8 mouse cellular contexts compared by ENCODE assay signal in the genomic region with DNA sequence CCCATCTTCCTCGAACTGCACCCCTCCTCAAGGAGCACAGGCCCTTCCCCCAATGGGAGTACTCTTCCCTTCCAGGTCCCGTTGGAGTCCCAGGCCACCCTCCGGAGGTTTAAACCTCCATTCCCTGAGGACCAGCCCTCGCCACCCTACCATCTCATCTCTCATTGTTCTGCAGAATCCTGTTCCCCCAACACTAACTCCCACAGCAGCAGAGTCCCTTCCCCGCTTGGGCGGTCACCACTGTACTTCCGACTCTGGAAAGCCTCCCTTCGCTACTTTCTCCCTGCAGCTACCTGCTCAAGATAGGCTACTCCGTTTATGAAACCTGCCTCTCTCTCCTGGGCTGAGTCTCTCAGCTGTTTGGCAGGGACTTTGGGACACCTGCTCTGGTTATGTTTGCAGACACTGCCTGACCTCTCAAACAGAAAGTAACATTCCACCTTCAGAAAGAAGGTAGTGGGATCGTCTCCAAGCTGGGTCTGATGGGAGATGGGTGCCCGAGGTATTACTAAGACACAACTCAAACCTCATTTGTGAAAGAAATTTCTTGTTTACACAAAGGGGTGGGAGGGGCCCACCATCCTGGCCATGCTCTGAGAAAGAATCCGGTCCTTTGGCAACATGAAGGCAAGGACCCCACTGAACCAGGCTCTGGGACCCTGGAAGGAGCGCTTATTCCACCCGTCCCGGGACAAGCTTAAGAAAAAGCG. TPM values are rescaled to one million over a fixed set of nuclear protein-coding genes. Genes with fewer than 3 reads are reported as not detected.
DNase-seq lines count a peak whose midpoint lies in the region; ATAC-seq and TF ChIP-seq lines count a peak whose summit lies in the region.

No protein-coding gene starts in this region.

- H3K9me3 ChIP-seq in heart, embryonic 14.5 days (ENCODE audit: control insufficient read depth, low read length) = no peaks in the 10 kb centered on the region
- H3K9me3 ChIP-seq in limb, embryonic 14.5 days (ENCODE audit: control insufficient read depth, low read length) = no peaks in the 10 kb centered on the region
- H3K9me3 ChIP-seq in neural tube, embryonic 14.5 days (ENCODE audit: control insufficient read depth, low read length) = no peaks in the 10 kb centered on the region

- H3K9ac ChIP-seq in heart, embryonic 14.5 days (ENCODE audit: low read length) = peak overlapping the region; percentile 76
- 0 out of 2 replicates have a peak overlapping the region, but pooled peaks have one; percentile 54 for H3K9ac ChIP-seq in limb, embryonic 14.5 days (ENCODE audit: low read depth, low read length, severe bottlenecking)
- H3K9ac ChIP-seq in neural tube, embryonic 14.5 days (replicated peaks; ENCODE audit: low read depth, low read length) = peak overlapping the region; percentile 88; the same call in 1 of the 2 replicates

- no peak for TF ChIP-seq POLR2A in limb, embryonic 14.5 days (IDR thresholded peaks at IDR 0.05; ENCODE audit: borderline replicate concordance, extremely low read depth, insufficient read depth, insufficient read length)

- peak overlapping the region; percentile 89 for H3K4me2 ChIP-seq in heart, embryonic 14.5 days (ENCODE audit: low read length)
- H3K4me2 ChIP-seq in limb, embryonic 14.5 days (replicated peaks; ENCODE audit: low read depth, low read length, severe bottlenecking) = peak overlapping the region; percentile 94
- H3K4me2 ChIP-seq in neural tube, embryonic 14.5 days (ENCODE audit: low read depth, low read length) = peak overlapping the region; percentile 92

- 7% methylated on average over 16 of the region's 16 CpGs for WGBS in heart, embryonic 14.5 days
- 9% methylated on average over 16 of the region's 16 CpGs for WGBS in limb, embryonic 14.5 days
- WGBS in neural tube, embryonic 14.5 days = 6% methylated on average over 16 of the region's 16 CpGs

- DNase-seq in retina, postnatal 1 day = peak; percentile 20
- DNase-seq in retina, embryonic 14.5 days (ENCODE audit: low spot score) = no peak
- DNase-seq in limb, embryonic 14.5 days (ENCODE audit: low spot score) = no peak
- DNase-seq in cerebellum, adult 18-20 months = no peak
- no peak for DNase-seq in thymus, postnatal 10 days (ENCODE audit: low spot score in 2 of 2)

- no peak for ATAC-seq in heart, embryonic 14.5 days (ENCODE audit: insufficient number of reproducible peaks, insufficient read depth, low FRiP score, low read depth)
- no peak for ATAC-seq in limb, embryonic 14.5 days (ENCODE audit: low FRiP score, low read depth)
- ATAC-seq in neural tube, embryonic 14.5 days (ENCODE audit: low read depth) = no peak
- no peak for ATAC-seq in megakaryocyte-erythroid progenitor cell, adult 5-6 weeks (replicated peaks; ENCODE audit: low FRiP score, low TSS enrichment, poor library complexity, severe bottlenecking)

- no peaks in the 10 kb centered on the region for H3K27me3 ChIP-seq in heart, embryonic 14.5 days (ENCODE audit: control insufficient read depth, insufficient read depth, low read length)
- H3K27me3 ChIP-seq in limb, embryonic 14.5 days (ENCODE audit: control insufficient read depth, insufficient read depth, low read length) = peaks cover 52% of the 10 kb centered on the region
- no peaks in the 10 kb centered on the region for H3K27me3 ChIP-seq in neural tube, embryonic 14.5 days (ENCODE audit: control insufficient read depth, insufficient read depth, low read length)

- H3K4me1 ChIP-seq in heart, embryonic 14.5 days (ENCODE audit: control insufficient read depth in 2 of 2, insufficient read depth in 2 of 2, low read length in 2 of 2) = peaks cover 7 to 15% of the 10 kb centered on the region in 2 experiments; a peak in 2 of 4 replicates
- H3K4me1 ChIP-seq in limb, embryonic 14.5 days (ENCODE audit: control insufficient read depth, insufficient read depth, low read length) = peaks cover 8% of the 10 kb centered on the region
- H3K4me1 ChIP-seq in neural tube, embryonic 14.5 days (ENCODE audit: control insufficient read depth, insufficient read depth, low read length) = peaks cover 19% of the 10 kb centered on the region

- H3K4me3 ChIP-seq in heart, embryonic 14.5 days (ENCODE audit: control insufficient read depth in 1 of 2, insufficient read depth in 1 of 2, low read depth in 1 of 2, low read length in 2 of 2) = peak overlapping the region; percentile 61 to 90
- peak overlapping the region; percentile 59 for H3K4me3 ChIP-seq in limb, embryonic 14.5 days (replicated peaks; ENCODE audit: low read length)
- H3K4me3 ChIP-seq in neural tube, embryonic 14.5 days (ENCODE audit: low read depth, low read length) = peak overlapping the region; percentile 76

- H3K27ac ChIP-seq in heart, embryonic 14.5 days (replicated peaks in 1 of 2; ENCODE audit: control insufficient read depth in 1 of 2, insufficient read depth in 1 of 2, low read depth in 2 of 2, low read length in 2 of 2) = 0 out of 4 replicates have a peak overlapping the region, but pooled peaks of 1 of the 2 experiments have one; percentile 59
- no peak overlapping the region for H3K27ac ChIP-seq in limb, embryonic 14.5 days (replicated peaks; ENCODE audit: low read depth, low read length)
- H3K27ac ChIP-seq in neural tube, embryonic 14.5 days (ENCODE audit: low read depth, low read length) = no peak overlapping the region

- H3K36me3 ChIP-seq in heart, embryonic 14.5 days (ENCODE audit: control insufficient read depth, insufficient read depth, low read length) = no peaks in the 10 kb centered on the region
- no peaks in the 10 kb centered on the region for H3K36me3 ChIP-seq in limb, embryonic 14.5 days (ENCODE audit: control insufficient read depth, insufficient read depth, low read length)
- no peaks in the 10 kb centered on the region for H3K36me3 ChIP-seq in neural tube, embryonic 14.5 days (ENCODE audit: control insufficient read depth, insufficient read depth, low read length)

RNA-seq across cellular contexts. Expression of a gene that starts 1.3 kb away (rescaled TPM):
- 14.6 and 16.3 TPM in 2 replicates for polyA plus RNA-seq in heart, embryonic 14.5 days (2014; fragmentation: Nextera tagmentation; extraction: Ambion mirVana)
- polyA plus RNA-seq in limb, embryonic 14.5 days (2012; rRNA removed) = 8.3 and 8.9 TPM in 2 replicates
- polyA plus RNA-seq in limb, embryonic 14.5 days (2014; fragmentation: Nextera tagmentation; extraction: Ambion mirVana) = 5.8 and 6.0 TPM in 2 replicates
- 7.1 and 9.0 TPM in 2 replicates for polyA plus RNA-seq in neural tube, embryonic 14.5 days (2014; fragmentation: Nextera tagmentation; extraction: Ambion mirVana)
- 0.92 and 1.8 TPM in 2 replicates for total RNA-seq in megakaryocyte-erythroid progenitor cell, adult 5-6 weeks (2014; fragmentation: Nextera tagmentation)
- total RNA-seq in megakaryocyte-erythroid progenitor cell, adult 5-6 weeks (2017) = 0.23 and 0.72 TPM in 2 replicates
